Mouse (Mus musculus) MEL (cell line): ENCODE results near the gene Krtap14.

Experiments
- MAFK ChIP-seq: IDR thresholded peaks from 2 replicates; pipeline ENCODE4 v1.6.1; 2011; ENCODE audit warnings: low read depth, mild to moderate bottlenecking, low read length, improper control_type of control experiment, borderline replicate concordance
- POLR2A ChIP-seq, 2 experiments: IDR thresholded peaks; 2 replicates each; pipeline ENCODE4 v1.6.1; 2011 to 2012; ENCODE audit warnings: low read length in 2 of 2, mild to moderate bottlenecking in 2 of 2, control low read depth in 1 of 2, improper control_type of control experiment in 1 of 2, low read depth in 1 of 2, moderate library complexity in 1 of 2; ENCODE audit not compliant: control insufficient read depth in 1 of 2, insufficient read depth in 1 of 2, poor library complexity in 1 of 2
- USF1 ChIP-seq: IDR thresholded peaks from 2 replicates; pipeline ENCODE4 v1.6.1; 2014; ENCODE audit warnings: low read depth, mild to moderate bottlenecking, inconsistent platforms, low read length, improper control_type of control experiment, moderate library complexity

GRCm38 (mm10) chr16:88811827-88812226 lies 14.1 kb downstream of the Krtap14 start, which contains the start of gene Gm20741:
- no peak for TF ChIP-seq USF1
- no peak for TF ChIP-seq MAFK
- TF ChIP-seq POLR2A (IDR thresholded peaks at IDR 0.05; ENCODE audit: control insufficient read depth in 1 of 2, insufficient read depth in 1 of 2, low read depth in 1 of 2, low read length in 2 of 2, poor library complexity in 1 of 2), result no peak
